Mouse (Mus musculus) monocyte, adult 59 days (primary cell): ENCODE results near the gene Gm597. TPM values are rescaled to one million over a fixed set of nuclear protein-coding genes. Genes with fewer than 3 reads are reported as not detected.

Experiments used
- total RNA-seq, 2 experiments: library from RNA; stranded (reverse); gene quantifications; one replicate each; pipeline ENCODE4 v1.2.4; 2023

Gm597 gene
- not detected for total RNA-seq

GRCm38 (mm10) chr1:28780152-28780551 lies at the start of gene Gm597:
Gene Gm597 (minus strand): TSS chr1:28780252.

